Mouse (Mus musculus) forebrain, embryonic 15.5 days (tissue): Measurements from ENCODE around the gene Fut4. TPM values are rescaled to one million over a fixed set of nuclear protein-coding genes. Genes with fewer than 3 reads are reported as not detected.
"Not testable (repeated sequence)": the region's sequence is repeated elsewhere in the genome, so short reads cannot be mapped to it uniquely, and the experiment has no call there.

Source experiments
- ATAC-seq: fragments of 200-750 bp; cut with Nextera tagmentation; replicated peaks from 2 replicates; pipeline ENCODE4 v1.8.0; 2017; ENCODE audit warnings: mild to moderate bottlenecking, moderate TSS enrichment, moderate library complexity
- H3K27ac ChIP-seq: fragments of 300-500 bp; sonication (generic); replicated peaks from 2 replicates; pipeline ENCODE4 v1.5.1; 2015; ENCODE audit warnings: mild to moderate bottlenecking, inconsistent platforms
- H3K27me3 ChIP-seq: fragments of 300-500 bp; sonication (generic); 2 replicates; pipeline ENCODE4 v1.6.1; 2015; ENCODE audit warnings: inconsistent platforms
- H3K36me3 ChIP-seq: fragments of 300-500 bp; sonication (generic); 2 replicates; pipeline ENCODE4 v1.6.1; 2015; ENCODE audit warnings: mild to moderate bottlenecking, inconsistent platforms
- H3K4me1 ChIP-seq: fragments of 300-500 bp; sonication (generic); 2 replicates; pipeline ENCODE4 v1.6.1; 2015; ENCODE audit warnings: inconsistent platforms
- H3K4me2 ChIP-seq: fragments of 300-500 bp; sonication (generic); replicated peaks from 2 replicates; pipeline ENCODE4 v1.6.1; 2015; ENCODE audit warnings: mild to moderate bottlenecking, inconsistent platforms
- H3K4me3 ChIP-seq: fragments of 300-500 bp; sonication (generic); 2 replicates; pipeline ENCODE4 v1.5.1; 2015; ENCODE audit warnings: mild to moderate bottlenecking, inconsistent platforms
- H3K9ac ChIP-seq: fragments of 300-500 bp; sonication (generic); replicated peaks from 2 replicates; pipeline ENCODE4 v1.6.1; 2015; ENCODE audit warnings: mild to moderate bottlenecking, inconsistent platforms
- H3K9me3 ChIP-seq: fragments of 300-500 bp; sonication (generic); 2 replicates; pipeline ENCODE4 v1.6.1; 2016; ENCODE audit warnings: inconsistent platforms
- WGBS: fragments of 180-500 bp; shearing (Covaris S2); methylation state at CpG from one replicate; pipeline ENCODE4 v1.1.7; 2015; ENCODE audit warnings: mixed read lengths; 5-methylcytosine and 5-hydroxymethylcytosine counted together
- polyA plus RNA-seq: library from polyadenylated mRNA; unstranded; fragments of >200 nt; fragmentation: Nextera tagmentation; extraction: Ambion mirVana; gene quantifications from 2 replicates; pipeline ENCODE4 v1.2.1, GENCODE M21; 2015

The Fut4 gene
- polyA plus RNA-seq, 1 experiment from 2014 or later: 0.94 TPM

GRCm38 (mm10) chr9:14720384-14720783 lies 31.8 kb downstream of the Fut4 start:
- Histone ChIP-seq H3K4me3 (no peak overlapping the region), H3K36me3 (no peaks in the 10 kb centered on the region), H3K9me3 (no peaks in the 10 kb centered on the region), H3K27me3 (no peaks in the 10 kb centered on the region), H3K4me2 (no peak overlapping the region), H3K4me1 (no peaks in the 10 kb centered on the region), H3K27ac (no peak overlapping the region), H3K9ac (no peak overlapping the region)
- WGBS: 19% methylated on average over 2 of the region's 2 CpGs
- no peak for ATAC-seq

- no peak overlapping the region for H3K4me2 ChIP-seq
- H3K27me3 ChIP-seq: no peaks in the 10 kb centered on the region
- H3K4me3 ChIP-seq: no peak overlapping the region
- H3K9ac ChIP-seq: no peak overlapping the region
- H3K4me1 ChIP-seq: no peaks in the 10 kb centered on the region
- no peak overlapping the region for H3K27ac ChIP-seq
- H3K36me3 ChIP-seq: no peaks in the 10 kb centered on the region
- ATAC-seq: no peak
- no peaks in the 10 kb centered on the region for H3K9me3 ChIP-seq
Observed at GRCm38 (mm10) chr9:14718332-14718691, 33.9 kb downstream of the Fut4 start.

GRCm38 (mm10) chr9:14717689-14718331 lies 34.4 kb downstream of the Fut4 start:
- Histone ChIP-seq H3K27me3 (no peaks in the 10 kb centered on the region), H3K4me2 (no peak overlapping the region)
- WGBS: 50% methylated on average over 14 of the region's 14 CpGs

GRCm38 (mm10) chr9:14715258-14715657 lies 36.9 kb downstream of the Fut4 start:
- Histone ChIP-seq H3K27ac (no peak overlapping the region), H3K9me3 (no peaks in the 10 kb centered on the region), H3K4me2 (no peak overlapping the region), H3K9ac (no peak overlapping the region), H3K36me3 (no peaks in the 10 kb centered on the region), H3K27me3 (no peaks in the 10 kb centered on the region), H3K4me3 (no peak overlapping the region), H3K4me1 (no peaks in the 10 kb centered on the region)
- ATAC-seq: no peak
- 86% methylated on average over 15 of the region's 15 CpGs for WGBS

More at GRCm38 (mm10) chr9:14717689-14718331, 34.4 kb downstream of the Fut4 start:
- no peaks in the 10 kb centered on the region for H3K4me1 ChIP-seq
- no peak overlapping the region for H3K27ac ChIP-seq
- ATAC-seq: no peak
- no peak overlapping the region for H3K4me3 ChIP-seq
- H3K9me3 ChIP-seq: no peaks in the 10 kb centered on the region
- no peaks in the 10 kb centered on the region for H3K36me3 ChIP-seq
- H3K9ac ChIP-seq: no peak overlapping the region

GRCm38 (mm10) chr9:14710910-14711309 lies 41.3 kb downstream of the Fut4 start:
- Histone ChIP-seq H3K36me3 (no peaks in the 10 kb centered on the region), H3K9ac (no peak overlapping the region), H3K4me1 (no peaks in the 10 kb centered on the region), H3K27ac (no peak overlapping the region), H3K9me3 (no peaks in the 10 kb centered on the region), H3K4me3 (no peak overlapping the region), H3K4me2 (no peak overlapping the region), H3K27me3 (no peaks in the 10 kb centered on the region)
- 93% methylated on average over 3 of the region's 3 CpGs for WGBS
- ATAC-seq: no peak

GRCm38 (mm10) chr9:14705321-14706162 lies 46.7 kb downstream of the Fut4 start:
- 62% methylated on average over 13 of the region's 13 CpGs for WGBS
- H3K36me3 ChIP-seq: no peaks in the 10 kb centered on the region
- no peaks in the 10 kb centered on the region for H3K9me3 ChIP-seq
- no peak overlapping the region for H3K27ac ChIP-seq
- no peaks in the 10 kb centered on the region for H3K27me3 ChIP-seq
- no peaks in the 10 kb centered on the region for H3K4me1 ChIP-seq
- no peak overlapping the region for H3K9ac ChIP-seq
- H3K4me2 ChIP-seq: no peak overlapping the region
- no peak overlapping the region for H3K4me3 ChIP-seq
- ATAC-seq: no peak

- H3K9me3 ChIP-seq, H3K27me3 ChIP-seq, H3K9ac ChIP-seq, H3K36me3 ChIP-seq, ATAC-seq, H3K27ac ChIP-seq, H3K4me2 ChIP-seq, H3K4me3 ChIP-seq, H3K4me1 ChIP-seq: not testable (repeated sequence)
- 89% methylated on average over 1 of the region's 1 CpGs for WGBS
Observed at GRCm38 (mm10) chr9:14700795-14701194, 51.4 kb downstream of the Fut4 start.

GRCm38 (mm10) chr9:14699288-14699640 lies 52.9 kb downstream of the Fut4 start:
- ATAC-seq: no peak; the same call in 1 of the 2 replicates
- WGBS: 45% methylated on average over 7 of the region's 7 CpGs
- Histone ChIP-seq H3K27ac (no peak overlapping the region), H3K4me2 (no peak overlapping the region), H3K4me1 (no peaks in the 10 kb centered on the region), H3K4me3 (no peak overlapping the region), H3K36me3 (no peaks in the 10 kb centered on the region), H3K9me3 (no peaks in the 10 kb centered on the region), H3K27me3 (no peaks in the 10 kb centered on the region), H3K9ac (no peak overlapping the region)

- H3K36me3 ChIP-seq: no peaks in the 10 kb centered on the region
- no peaks in the 10 kb centered on the region for H3K9me3 ChIP-seq
- no peak overlapping the region for H3K27ac ChIP-seq
- H3K4me2 ChIP-seq: no peak overlapping the region
- H3K4me3 ChIP-seq: no peak overlapping the region
- peak; percentile 97 for ATAC-seq
- no peaks in the 10 kb centered on the region for H3K4me1 ChIP-seq
- no peak overlapping the region for H3K9ac ChIP-seq
- 49% methylated on average over 10 of the region's 12 CpGs for WGBS
- H3K27me3 ChIP-seq: no peaks in the 10 kb centered on the region
Observed at GRCm38 (mm10) chr9:14698582-14699287, 53.5 kb downstream of the Fut4 start.

Other genes starting within 250 kb of the Fut4 start
- gene Amotl1, start 107.3 kb downstream of the Fut4 start, polyA plus RNA-seq: 9.4 and 9.6 TPM in 2 replicates
- 0.17 and 0.18 TPM in 2 replicates for gene Piwil4, start 11.7 kb downstream of the Fut4 start, polyA plus RNA-seq
- gene 1700012B09Rik, start 18.6 kb upstream of the Fut4 start, polyA plus RNA-seq: 2.9 and 4.5 TPM in 2 replicates
- gene Mre11a, start 32.3 kb upstream of the Fut4 start, polyA plus RNA-seq: 14.8 and 17.1 TPM in 2 replicates
- gene Ankrd49, start 32.5 kb upstream of the Fut4 start, polyA plus RNA-seq: 43.0 and 47.3 TPM in 2 replicates
- 1.1 and 1.3 TPM in 2 replicates for gene Gpr83, start 107.8 kb upstream of the Fut4 start, polyA plus RNA-seq
- not detected in 2 replicates for gene Izumo1r, start 151.6 kb upstream of the Fut4 start, polyA plus RNA-seq